Mouse (Mus musculus) induced T-regulatory cell, adult 2 months (primary cell): ENCODE data around the gene Crp.

Experiments
- DNase-seq: peaks from one replicate; pipeline ENCODE4 v3.0.0-alpha.2; 2012; ENCODE audit warnings: low read depth

Crp gene

DNA sequence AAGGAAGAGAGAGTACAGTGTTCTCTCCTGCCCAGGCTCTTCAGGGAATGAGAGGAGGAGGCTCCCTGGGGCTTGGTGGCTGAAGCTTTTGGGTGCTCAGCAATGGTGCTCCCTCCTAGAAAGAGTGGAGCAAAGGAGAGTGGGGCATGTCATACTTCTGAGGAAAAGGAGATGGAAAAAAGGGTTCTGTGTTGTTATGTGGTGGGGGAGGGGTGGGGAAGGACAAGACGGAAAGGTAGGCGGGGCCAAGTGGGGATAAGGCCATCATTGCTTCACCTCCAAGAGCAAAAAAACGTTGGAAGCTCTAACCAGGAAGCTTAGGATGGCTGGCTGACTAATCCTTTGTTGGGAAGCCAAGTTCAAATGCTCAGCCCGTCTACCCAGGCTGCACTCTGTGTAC, 14.1 kb downstream of the Crp start:
- DNase-seq = no peak

DNA sequence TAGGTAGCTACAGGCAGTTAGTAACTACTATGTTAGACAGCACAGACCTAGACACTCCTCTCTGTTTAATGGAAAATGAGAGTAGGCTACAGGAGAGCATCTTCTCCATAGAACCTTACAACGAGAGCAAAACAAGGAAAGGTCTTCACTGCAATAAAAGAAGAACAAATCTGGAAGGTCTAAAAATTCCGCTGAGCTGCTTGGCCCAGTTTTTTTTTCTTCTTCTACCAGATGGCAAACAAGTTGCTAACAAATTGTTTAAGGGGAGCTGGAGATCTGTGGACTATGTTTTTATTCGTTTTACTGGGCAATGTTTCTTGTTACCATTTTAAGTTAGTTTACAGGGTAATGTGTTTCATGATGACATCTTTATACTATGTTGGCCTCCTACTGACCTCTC, 53.4 kb downstream of the Crp start:
- no peak for DNase-seq

DNA sequence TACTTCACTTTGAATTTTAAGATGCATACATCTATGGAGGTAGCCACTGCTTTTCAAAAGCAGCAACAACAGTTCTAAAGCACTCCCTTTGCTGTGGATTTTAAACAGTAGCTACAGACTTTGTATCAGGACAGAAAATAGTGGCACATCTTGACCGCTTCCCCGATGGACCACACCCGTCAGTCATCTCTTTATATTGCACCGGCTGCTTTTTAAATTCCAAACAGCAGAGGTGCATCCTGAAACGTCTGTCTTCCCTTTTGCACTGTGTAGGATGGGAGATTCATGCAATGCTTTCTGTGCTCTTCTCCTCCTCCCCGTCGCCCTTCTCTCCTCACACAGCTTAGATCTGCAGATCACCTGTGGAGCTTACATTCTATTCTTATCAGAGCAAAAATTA, 57.3 kb downstream of the Crp start:
- no peak for DNase-seq

DNA sequence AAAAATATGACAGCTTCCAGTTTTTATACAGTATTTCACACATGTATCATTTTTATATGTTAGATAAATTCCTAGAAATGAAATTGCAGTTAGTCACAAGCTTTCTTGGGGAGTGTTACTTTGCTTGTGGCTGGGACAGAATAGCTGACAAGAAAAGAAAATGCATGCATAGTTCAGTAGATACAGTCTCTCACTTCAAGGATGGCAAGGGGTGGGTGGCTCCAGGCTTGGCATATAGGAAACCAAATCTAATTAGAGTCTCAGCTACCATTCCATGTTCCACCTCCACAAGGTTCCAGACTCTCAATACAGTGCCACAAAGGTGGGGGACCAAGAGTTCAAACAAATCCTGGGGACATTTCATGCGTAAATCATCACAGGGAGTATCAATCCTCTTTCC, 61.7 kb downstream of the Crp start:
- no peak for DNase-seq

DNA sequence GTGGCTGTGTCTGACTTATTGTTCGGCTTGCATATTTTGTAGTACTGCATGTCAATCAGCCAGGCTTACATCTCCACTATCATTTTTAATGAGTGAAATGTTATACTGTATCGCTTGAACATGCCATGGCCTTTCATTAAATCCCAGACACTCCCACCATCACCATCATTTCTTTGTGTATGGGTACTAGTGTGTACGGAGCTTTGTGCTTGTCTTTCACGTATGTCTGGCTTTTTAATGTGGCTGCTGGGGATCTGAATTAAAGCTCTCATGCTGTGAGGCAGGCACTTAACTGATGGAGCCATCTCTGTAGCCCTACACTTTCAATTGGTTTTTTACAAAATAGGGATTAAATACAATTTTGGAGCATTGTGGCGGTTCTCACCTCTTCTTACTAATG, 81.3 kb downstream of the Crp start:
- DNase-seq = no peak

DNA sequence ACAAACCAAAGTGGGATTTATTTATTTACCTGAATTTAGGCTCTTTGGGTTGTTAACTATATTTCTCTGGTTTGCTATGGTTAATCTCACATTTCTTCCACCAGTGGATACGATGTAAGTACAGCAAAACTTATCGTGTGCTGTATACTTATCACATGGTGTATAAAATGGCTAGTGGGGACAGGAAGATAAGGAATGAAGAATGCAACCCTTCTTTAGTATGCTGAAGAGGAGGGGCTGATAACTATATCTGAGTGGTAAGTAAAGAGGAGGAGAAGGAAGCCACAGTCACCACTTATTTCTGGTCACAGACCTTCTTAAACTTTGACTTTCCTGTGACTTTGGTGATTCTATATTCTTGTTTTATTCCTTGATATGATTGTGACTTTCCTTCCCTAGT, 87.5 kb downstream of the Crp start:
- no peak for DNase-seq

DNA sequence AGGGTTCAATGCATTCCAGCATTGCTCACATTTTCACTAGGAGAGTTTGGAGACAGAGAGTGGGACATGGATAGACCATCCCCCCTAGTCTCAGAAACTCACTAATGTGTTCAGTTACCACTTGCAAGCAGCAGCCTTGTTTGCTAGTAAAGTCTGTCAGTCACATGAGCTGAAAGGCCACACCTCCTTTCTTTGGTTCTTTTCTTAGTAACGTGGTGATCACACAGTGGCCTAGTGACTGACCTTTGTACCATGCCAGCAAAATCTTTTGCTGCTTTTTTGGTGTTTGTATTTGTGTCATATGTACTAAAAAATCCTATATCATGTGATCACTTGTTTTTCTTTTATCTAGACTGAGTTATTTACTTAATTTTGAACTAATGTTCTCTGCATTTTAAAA, 88.0 kb downstream of the Crp start:
- DNase-seq = no peak

DNA sequence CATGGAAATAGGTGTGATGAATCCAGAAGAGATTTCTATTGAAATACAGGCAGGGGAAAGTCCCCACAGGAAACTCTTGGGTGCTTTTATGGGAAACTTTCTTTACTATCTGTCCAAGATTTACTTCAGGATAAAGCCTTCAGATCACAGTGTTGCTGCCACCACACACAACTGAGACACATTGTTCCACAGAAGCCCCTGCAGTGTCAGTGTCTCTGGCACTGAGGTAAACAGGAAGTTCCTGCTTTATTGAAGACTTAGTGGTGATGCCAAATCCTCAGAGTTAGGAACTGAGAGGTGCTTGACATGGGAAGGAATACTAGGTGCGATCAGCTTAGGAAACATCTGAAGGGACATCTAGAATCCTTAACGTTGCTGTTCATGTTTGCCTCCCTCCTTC, 131.1 kb downstream of the Crp start:
- DNase-seq = no peak

DNA sequence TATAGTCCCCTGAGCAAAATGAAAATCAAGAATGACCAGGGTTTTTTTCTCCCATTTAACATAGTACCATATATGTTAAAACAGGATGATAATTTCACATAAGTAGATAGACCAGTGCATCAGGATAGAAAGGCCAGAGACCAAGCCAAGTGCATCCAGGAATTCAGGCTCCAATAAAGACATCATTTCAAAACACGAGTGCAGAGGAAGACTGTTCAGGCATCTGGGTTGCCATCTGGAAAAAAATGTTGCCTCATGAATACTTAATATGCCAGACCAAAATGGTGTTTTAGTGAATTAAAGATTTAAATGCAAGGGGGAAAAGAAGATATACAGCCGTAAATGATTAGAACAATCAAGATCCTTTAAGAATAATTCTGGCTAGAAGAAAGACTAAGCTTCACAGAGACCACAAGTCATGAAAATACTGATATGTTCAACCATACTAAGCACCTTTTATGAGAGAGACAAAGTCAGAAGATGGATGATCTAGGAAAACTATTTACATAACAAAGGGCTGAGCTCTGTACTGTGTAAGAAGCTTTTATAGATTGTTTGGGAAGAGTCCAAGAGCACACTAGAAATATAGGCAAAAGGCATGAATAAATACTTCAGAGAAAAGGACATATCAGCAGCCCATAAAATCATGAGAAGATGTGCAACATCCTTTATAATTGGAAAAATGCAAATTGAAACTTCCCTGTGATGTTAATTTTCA, 149.3 kb downstream of the Crp start:
- no peak for DNase-seq

DNA sequence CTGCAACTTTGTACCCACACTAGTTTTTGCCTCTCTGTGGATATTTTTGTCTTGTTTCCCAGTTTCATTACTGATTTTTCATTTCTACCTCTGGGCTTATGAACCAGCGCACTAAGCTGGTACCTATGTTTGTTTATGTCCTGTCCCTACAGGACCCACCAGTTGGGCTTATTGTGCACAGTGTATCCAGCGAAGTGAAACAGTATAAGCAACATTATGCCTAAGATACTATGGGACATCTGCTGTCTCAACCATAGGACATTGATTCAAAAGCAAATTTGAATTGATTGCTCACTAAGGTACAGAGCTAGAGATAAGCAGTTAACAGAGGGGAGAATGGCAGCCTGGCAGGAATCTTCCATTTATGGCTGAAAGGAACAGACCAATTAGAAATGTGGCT, 150.3 kb downstream of the Crp start:
- DNase-seq = no peak

DNA sequence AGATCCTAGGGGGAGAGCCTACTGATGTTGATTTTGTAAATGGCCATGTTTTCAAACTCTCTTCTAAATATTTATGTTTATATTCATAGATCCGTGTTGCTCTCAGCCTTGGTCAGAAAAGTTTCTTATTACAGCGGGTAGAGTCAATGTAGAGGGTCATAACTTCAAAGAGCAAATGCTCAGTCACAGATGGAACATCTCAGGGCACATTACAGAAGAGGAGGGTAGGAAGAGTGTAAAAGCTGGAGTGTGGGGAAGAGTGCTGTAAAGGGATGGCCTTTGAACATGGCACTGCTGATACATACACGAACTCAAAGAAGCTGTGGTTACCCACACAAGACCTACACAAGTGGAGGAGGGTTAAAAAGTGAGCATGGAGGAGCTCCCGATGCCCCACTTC, 177.4 kb downstream of the Crp start:
- no peak for DNase-seq

DNA sequence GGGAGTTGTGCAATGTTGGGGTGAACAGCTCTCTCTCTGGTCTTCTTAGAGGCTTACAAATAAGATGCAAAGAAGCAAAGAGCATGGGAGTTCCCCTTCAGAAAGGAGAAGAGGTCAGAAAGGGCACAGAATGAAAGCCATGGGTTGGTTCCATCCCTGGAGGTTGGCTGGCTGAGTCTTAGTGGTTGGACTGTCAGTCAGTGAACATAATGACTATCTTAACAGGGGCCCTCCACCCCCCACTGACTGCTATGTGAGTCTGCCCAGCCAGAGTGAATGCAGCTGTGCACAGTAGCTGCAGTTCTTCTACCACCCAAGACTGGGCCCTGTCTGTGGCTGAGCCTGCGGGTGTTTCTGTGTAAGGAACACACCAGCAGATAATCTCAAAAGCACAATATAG, 178.8 kb downstream of the Crp start:
- DNase-seq = no peak
